Mouse (Mus musculus): Measurements from ENCODE around the gene Trpm8.

DNA sequence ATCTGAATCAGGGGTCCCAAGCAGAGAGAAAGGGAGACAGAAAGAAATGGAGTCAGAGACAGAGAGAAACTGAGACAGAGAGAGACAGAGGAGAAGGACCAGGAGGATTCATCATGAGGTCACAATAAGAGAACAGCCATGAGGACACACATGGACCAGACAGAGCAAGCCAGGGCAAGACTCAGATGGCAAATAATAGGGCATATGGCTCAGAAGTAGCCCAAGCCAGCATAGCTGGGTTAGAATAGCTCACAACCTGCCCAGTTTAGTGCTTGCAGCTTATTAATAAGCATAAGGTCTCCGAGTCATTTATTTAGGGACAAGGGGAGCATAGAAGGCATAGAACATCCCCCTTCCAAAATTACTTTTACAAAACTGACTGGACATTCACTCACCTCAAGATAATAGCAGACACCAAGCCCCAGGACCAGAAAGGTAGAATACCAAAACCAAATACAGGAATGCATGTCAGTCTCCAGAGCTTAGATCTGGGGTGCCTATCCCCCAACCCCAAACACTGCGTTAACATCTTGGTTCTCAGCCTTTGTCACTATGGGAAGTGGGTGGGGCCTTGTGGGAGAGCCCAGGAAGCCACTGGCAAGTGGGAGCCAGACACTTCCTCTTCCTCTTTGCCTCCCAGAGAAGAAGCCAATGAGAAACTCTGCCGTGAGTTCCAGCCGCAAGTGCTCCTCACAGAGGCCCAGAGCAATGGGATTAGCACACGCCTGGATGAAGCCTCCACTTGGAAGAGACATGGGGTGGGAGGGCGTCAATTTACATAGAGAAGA is 155.8 kb downstream of the Trpm8 start:
- TF ChIP-seq POLR2AphosphoS2 (IDR thresholded peaks at IDR 0.05; ENCODE audit: insufficient read length, low read depth) = no peak
- no peak for TF ChIP-seq POLR2A (IDR thresholded peaks at IDR 0.05; ENCODE audit: insufficient read length, low read depth)
- no peak for TF ChIP-seq E2F4 (IDR thresholded peaks at IDR 0.05; ENCODE audit: insufficient read depth)
- TF ChIP-seq CEBPB (IDR thresholded peaks at IDR 0.05; ENCODE audit: insufficient read depth, poor library complexity, severe bottlenecking) = no peak
- TF ChIP-seq MAX (IDR thresholded peaks at IDR 0.05; ENCODE audit: low read depth) = no peak
- TF ChIP-seq MYOG (IDR thresholded peaks at IDR 0.05; ENCODE audit: control insufficient read depth in 1 of 3, insufficient read depth in 1 of 3, insufficient read length in 2 of 3, low read depth in 2 of 3) = no peak
- no peak for TF ChIP-seq MYOD1 (IDR thresholded peaks at IDR 0.05; ENCODE audit: control insufficient read depth in 1 of 3, insufficient read length in 2 of 3, low read depth in 2 of 3)
- TF ChIP-seq USF1 (IDR thresholded peaks at IDR 0.05; ENCODE audit: low read depth) = no peak
